Mouse (Mus musculus): Measurements from ENCODE around the gene Rpn2. TPM values are rescaled to one million over a fixed set of nuclear protein-coding genes. Genes with fewer than 3 reads are reported as not detected.

Rpn2 gene
- polyA plus RNA-seq, 1 experiment from 2014 or later = 257 TPM

DNA sequence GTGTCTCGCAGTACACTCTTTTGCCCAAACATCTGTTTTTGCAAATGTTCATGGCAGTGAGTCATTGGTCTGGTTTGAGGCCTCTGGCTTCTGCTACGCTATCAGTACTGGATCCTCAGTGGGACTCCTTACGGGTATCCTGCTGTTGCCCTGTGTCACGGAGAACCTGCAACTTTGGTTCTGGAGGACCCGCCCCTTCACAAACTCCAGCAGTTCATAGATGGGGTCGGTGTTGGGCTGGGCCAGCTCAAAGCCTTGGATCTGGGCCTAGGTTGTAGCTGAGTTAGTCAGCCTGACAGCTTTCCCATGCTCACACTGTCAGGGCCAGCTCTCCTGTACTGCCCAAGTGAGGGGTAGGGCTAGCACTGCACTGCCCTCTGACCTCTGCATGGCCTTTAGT lies 21.2 kb downstream of the Rpn2 start:
- Histone ChIP-seq H3K27ac (replicated peaks; ENCODE audit: low read depth, low read length) (no peak overlapping the region), H3K27me3 (ENCODE audit: control insufficient read depth, insufficient read depth, low read length) (no peaks in the 10 kb centered on the region), H3K4me3 (ENCODE audit: low read depth, low read length) (no peak overlapping the region), H3K9me3 (replicated peaks; ENCODE audit: control insufficient read depth, low read length) (no peaks in the 10 kb centered on the region), H3K4me2 (ENCODE audit: low read depth, low read length) (no peak overlapping the region), H3K9ac (replicated peaks; ENCODE audit: low read length) (no peak overlapping the region), H3K4me1 (ENCODE audit: control insufficient read depth, insufficient read depth, low read length) (no peaks in the 10 kb centered on the region), H3K36me3 (replicated peaks; ENCODE audit: control insufficient read depth, insufficient read depth, low read depth, low read length) (peaks cover 14% of the 10 kb centered on the region)
- DNase-seq (ENCODE audit: low spot score) (no peak), ATAC-seq (replicated peaks; ENCODE audit: insufficient number of reproducible peaks, low FRiP score, low TSS enrichment, low read depth) (no peak)
- 96% methylated on average over 6 of the region's 6 CpGs for WGBS

DNA sequence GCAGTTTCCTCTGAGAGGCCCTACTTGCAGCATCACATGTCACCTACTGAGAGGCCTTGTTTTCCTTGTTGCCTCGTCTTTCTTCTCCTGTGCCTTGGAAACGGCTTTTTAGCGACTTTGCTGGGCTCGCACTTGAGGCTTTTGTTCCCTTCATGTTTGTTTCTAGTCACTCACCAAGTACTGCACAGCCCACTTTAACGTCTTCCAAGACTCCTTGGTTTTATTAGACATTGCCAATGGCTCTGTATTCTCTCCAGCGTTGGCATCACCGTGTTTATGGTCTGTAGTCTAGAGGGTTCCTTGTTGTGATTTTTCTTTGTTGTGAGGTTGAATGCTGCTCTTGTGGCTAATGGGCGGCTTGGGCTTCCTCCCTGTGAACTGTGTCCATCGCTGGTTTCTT lies 24.3 kb downstream of the Rpn2 start:
- no peaks in the 10 kb centered on the region for H3K27me3 ChIP-seq (ENCODE audit: control insufficient read depth, insufficient read depth, low read length)
- no peak for DNase-seq (ENCODE audit: low spot score)
- H3K27ac ChIP-seq (replicated peaks; ENCODE audit: low read depth, low read length) = no peak overlapping the region
- H3K9ac ChIP-seq (replicated peaks; ENCODE audit: low read length) = no peak overlapping the region
- H3K9me3 ChIP-seq (replicated peaks; ENCODE audit: control insufficient read depth, low read length) = no peaks in the 10 kb centered on the region
- H3K4me3 ChIP-seq (ENCODE audit: low read depth, low read length) = no peak overlapping the region
- ATAC-seq (replicated peaks; ENCODE audit: insufficient number of reproducible peaks, low FRiP score, low TSS enrichment, low read depth) = no peak
- peaks cover 9% of the 10 kb centered on the region for H3K36me3 ChIP-seq (replicated peaks; ENCODE audit: control insufficient read depth, insufficient read depth, low read depth, low read length)
- WGBS = 81% methylated on average over 9 of the region's 9 CpGs
- H3K4me1 ChIP-seq (ENCODE audit: control insufficient read depth, insufficient read depth, low read length) = no peaks in the 10 kb centered on the region
- no peak overlapping the region for H3K4me2 ChIP-seq (ENCODE audit: low read depth, low read length)

DNA sequence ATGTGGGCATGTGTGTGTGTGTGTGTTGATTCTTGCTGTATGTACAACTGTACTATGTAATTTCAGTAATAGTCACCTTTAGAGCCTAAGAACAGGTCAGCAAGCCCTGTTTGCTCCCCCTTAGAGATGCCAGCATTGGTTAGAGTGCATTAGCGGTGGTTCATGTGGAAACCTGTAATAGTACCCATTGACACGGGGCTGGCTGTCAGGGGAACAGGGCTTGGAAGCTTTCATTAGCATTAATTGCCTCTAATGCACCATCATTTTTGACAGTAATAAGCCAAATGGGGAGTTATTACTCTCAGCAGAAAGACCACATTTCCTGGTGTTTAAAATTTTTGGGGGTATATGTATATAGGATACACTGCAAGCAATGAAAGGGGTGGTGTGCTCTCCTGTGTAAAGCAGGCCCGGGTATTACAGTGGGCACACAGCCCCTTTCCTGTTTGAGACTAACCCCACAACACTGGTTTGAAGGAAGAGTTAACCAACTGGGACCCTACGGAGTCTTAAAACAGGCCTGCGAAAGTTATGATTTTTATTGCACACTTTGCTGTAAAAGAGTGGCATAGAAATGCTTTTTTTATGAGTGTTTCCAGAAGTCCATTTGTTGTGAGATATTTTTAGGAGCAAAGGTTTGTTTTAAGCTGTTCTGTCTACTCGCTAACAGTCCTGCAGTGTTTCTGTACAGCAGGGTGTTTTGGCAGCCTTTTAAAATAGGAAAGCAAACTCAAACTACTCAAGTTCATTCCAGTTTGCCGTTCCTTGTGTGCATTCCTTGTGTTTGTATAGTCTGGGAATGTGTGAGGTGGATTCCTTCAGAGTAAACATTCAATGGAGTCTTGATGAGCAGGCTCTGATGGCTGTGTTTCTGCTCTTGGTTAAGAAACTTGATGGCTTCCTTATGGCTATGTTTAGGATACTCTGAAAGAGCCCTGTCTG lies 27.5 kb downstream of the Rpn2 start:
- H3K36me3 ChIP-seq (replicated peaks; ENCODE audit: control insufficient read depth, insufficient read depth, low read depth, low read length) = peaks cover 8% of the 10 kb centered on the region
- no peak overlapping the region for H3K9ac ChIP-seq (replicated peaks; ENCODE audit: low read length)
- no peak overlapping the region for H3K27ac ChIP-seq (replicated peaks; ENCODE audit: low read depth, low read length)
- no peaks in the 10 kb centered on the region for H3K27me3 ChIP-seq (ENCODE audit: control insufficient read depth, insufficient read depth, low read length)
- no peak for ATAC-seq (replicated peaks; ENCODE audit: insufficient number of reproducible peaks, low FRiP score, low TSS enrichment, low read depth)
- H3K4me1 ChIP-seq (ENCODE audit: control insufficient read depth, insufficient read depth, low read length) = no peaks in the 10 kb centered on the region
- no peak overlapping the region for H3K4me2 ChIP-seq (ENCODE audit: low read depth, low read length)
- H3K4me3 ChIP-seq (ENCODE audit: low read depth, low read length) = no peak overlapping the region
- no peak for DNase-seq (ENCODE audit: low spot score)
- no peaks in the 10 kb centered on the region for H3K9me3 ChIP-seq (replicated peaks; ENCODE audit: control insufficient read depth, low read length)
- WGBS = 78% methylated on average over 7 of the region's 7 CpGs

DNA sequence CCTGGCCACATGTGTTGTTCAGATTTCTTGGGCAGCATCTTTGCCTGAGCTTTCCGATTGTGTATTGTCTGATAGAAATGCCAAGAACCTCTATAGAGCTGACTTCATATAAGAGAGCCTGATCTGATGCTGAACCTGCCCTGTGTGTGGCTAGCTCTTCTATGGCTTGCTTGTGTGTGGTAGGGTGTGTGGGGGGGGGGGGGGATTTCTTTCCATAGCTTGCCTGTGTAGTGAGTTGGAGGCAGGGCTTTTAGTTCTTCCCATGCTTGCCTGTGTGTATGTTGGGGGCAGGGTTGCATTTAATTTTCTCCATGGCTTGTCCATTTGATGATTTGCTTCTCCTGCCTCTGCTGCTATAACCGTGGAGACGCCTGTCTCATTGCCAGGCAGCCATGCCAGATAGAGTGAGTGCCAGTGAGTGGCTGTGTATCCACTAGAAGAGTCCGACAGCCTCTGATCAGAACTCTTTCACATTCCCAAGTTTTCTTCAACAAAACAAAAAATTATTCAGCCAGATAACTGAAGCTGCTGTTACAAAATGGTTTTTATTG lies 29.0 kb downstream of the Rpn2 start:
- no peak for ATAC-seq (replicated peaks; ENCODE audit: insufficient number of reproducible peaks, low FRiP score, low TSS enrichment, low read depth)
- Histone ChIP-seq H3K36me3 (replicated peaks; ENCODE audit: control insufficient read depth, insufficient read depth, low read depth, low read length) (peaks cover 8% of the 10 kb centered on the region), H3K4me2 (ENCODE audit: low read depth, low read length) (no peak overlapping the region), H3K4me1 (ENCODE audit: control insufficient read depth, insufficient read depth, low read length) (no peaks in the 10 kb centered on the region), H3K4me3 (ENCODE audit: low read depth, low read length) (no peak overlapping the region), H3K9me3 (replicated peaks; ENCODE audit: control insufficient read depth, low read length) (no peaks in the 10 kb centered on the region), H3K27me3 (ENCODE audit: control insufficient read depth, insufficient read depth, low read length) (no peaks in the 10 kb centered on the region), H3K9ac (replicated peaks; ENCODE audit: low read length) (no peak overlapping the region), H3K27ac (replicated peaks; ENCODE audit: low read depth, low read length) (no peak overlapping the region)
- DNase-seq (ENCODE audit: low spot score) = no peak
- 82% methylated on average over 4 of the region's 4 CpGs for WGBS

DNA sequence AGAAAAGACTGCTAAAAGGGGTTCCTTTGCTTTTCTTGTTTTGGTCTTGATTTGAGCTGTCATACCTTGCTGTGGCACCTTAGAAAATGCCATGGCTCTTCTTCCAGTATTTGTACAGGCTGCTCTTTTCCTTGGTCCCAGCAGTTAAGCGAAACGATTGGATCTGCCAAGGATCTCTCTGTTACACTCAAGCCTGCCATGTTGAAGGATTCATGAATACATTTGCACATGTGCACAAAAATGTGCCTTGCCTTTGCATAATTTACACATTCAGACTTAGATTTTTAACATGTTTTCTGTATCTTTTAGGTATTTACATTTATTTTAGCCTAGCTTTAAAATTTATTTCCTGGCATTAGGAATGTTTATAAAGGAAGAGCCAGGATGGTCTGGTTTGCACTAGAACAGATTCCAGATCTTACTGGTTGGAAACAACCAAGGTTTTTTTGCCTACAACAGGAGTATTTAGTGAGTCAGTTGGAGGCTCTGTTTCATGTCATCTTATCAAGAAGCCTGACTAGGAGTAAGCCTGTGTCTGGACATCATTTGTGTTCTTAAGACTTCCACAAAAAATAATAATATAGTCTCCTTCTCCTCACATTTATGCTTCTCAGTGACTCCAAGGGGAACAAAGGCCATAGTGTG lies 29.6 kb downstream of the Rpn2 start:
- H3K4me3 ChIP-seq (ENCODE audit: low read depth, low read length) = no peak overlapping the region
- H3K4me2 ChIP-seq (ENCODE audit: low read depth, low read length) = no peak overlapping the region
- H3K36me3 ChIP-seq (replicated peaks; ENCODE audit: control insufficient read depth, insufficient read depth, low read depth, low read length) = peaks cover 8% of the 10 kb centered on the region
- H3K27ac ChIP-seq (replicated peaks; ENCODE audit: low read depth, low read length) = no peak overlapping the region
- H3K9me3 ChIP-seq (replicated peaks; ENCODE audit: control insufficient read depth, low read length) = no peaks in the 10 kb centered on the region
- H3K4me1 ChIP-seq (ENCODE audit: control insufficient read depth, insufficient read depth, low read length) = no peaks in the 10 kb centered on the region
- DNase-seq (ENCODE audit: low spot score) = no peak
- WGBS = 97% methylated on average over 2 of the region's 2 CpGs
- no peak overlapping the region for H3K9ac ChIP-seq (replicated peaks; ENCODE audit: low read length)
- no peak for ATAC-seq (replicated peaks; ENCODE audit: insufficient number of reproducible peaks, low FRiP score, low TSS enrichment, low read depth)
- no peaks in the 10 kb centered on the region for H3K27me3 ChIP-seq (ENCODE audit: control insufficient read depth, insufficient read depth, low read length)

DNA sequence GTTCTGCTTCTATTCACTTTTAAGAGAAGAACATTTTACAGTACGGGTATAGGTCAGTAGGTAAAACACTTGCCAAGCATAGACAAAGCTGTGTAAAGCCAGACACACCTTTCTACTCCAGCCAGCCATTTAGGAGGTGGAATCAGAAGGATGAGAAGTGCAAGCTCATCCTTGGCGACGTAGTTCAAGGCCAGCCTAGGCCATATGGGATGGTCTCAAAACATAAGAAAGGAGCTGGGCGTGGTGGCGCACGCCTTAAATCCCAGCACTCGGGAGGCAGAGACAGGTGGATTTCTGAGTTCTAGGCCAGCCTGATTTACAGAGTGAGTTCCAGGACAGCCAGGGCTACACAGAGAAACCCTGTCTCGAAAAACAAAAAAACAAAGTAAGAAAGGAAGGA lies 30.8 kb downstream of the Rpn2 start:
- no peak overlapping the region for H3K4me2 ChIP-seq (ENCODE audit: low read depth, low read length)
- H3K4me3 ChIP-seq (ENCODE audit: low read depth, low read length) = no peak overlapping the region
- no peak overlapping the region for H3K27ac ChIP-seq (replicated peaks; ENCODE audit: low read depth, low read length)
- ATAC-seq (replicated peaks; ENCODE audit: insufficient number of reproducible peaks, low FRiP score, low TSS enrichment, low read depth) = no peak
- H3K27me3 ChIP-seq (ENCODE audit: control insufficient read depth, insufficient read depth, low read length) = no peaks in the 10 kb centered on the region
- no peak for DNase-seq (ENCODE audit: low spot score)
- H3K9ac ChIP-seq (replicated peaks; ENCODE audit: low read length) = no peak overlapping the region
- H3K4me1 ChIP-seq (ENCODE audit: control insufficient read depth, insufficient read depth, low read length) = no peaks in the 10 kb centered on the region
- H3K9me3 ChIP-seq (replicated peaks; ENCODE audit: control insufficient read depth, low read length) = no peaks in the 10 kb centered on the region
- H3K36me3 ChIP-seq (replicated peaks; ENCODE audit: control insufficient read depth, insufficient read depth, low read depth, low read length) = peaks cover 8% of the 10 kb centered on the region
- WGBS = 96% methylated on average over 8 of the region's 8 CpGs

DNA sequence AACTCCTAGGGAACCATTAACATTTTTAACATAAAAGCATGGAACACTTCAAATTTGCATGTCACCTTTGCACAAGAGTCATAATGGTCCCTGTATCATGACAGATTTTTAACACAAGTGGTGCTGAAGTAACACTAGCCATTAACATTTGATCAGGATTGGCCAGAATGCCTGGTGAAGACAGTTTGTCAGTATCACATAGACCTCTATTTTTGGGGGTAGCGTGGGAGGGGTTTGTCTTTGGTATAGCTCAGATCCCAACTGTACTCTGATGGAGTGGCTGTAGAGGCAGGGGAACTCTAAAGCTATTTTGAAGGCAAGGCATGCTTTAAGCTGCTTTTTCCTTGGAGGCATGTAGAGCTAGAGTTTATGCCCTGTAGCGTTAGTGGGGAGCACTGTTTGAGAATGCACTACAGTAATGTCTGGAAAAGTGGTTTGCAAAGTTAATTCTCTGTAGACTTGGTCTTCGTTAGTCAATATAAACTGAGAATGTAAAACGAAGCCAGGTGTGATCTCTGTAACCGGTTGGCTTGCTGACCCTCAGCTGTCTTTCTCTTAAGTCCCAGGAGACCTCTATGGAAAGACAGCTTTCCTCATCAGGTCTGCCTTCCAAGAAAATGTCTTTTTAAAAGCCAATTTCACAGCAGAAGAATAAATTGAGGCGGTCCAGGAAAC lies 32.3 kb downstream of the Rpn2 start:
- Histone ChIP-seq H3K9ac (replicated peaks; ENCODE audit: low read length) (no peak overlapping the region), H3K4me1 (ENCODE audit: control insufficient read depth, insufficient read depth, low read length) (no peaks in the 10 kb centered on the region), H3K27me3 (ENCODE audit: control insufficient read depth, insufficient read depth, low read length) (no peaks in the 10 kb centered on the region), H3K4me3 (ENCODE audit: low read depth, low read length) (no peak overlapping the region), H3K9me3 (replicated peaks; ENCODE audit: control insufficient read depth, low read length) (no peaks in the 10 kb centered on the region), H3K4me2 (ENCODE audit: low read depth, low read length) (no peak overlapping the region), H3K27ac (replicated peaks; ENCODE audit: low read depth, low read length) (no peak overlapping the region), H3K36me3 (replicated peaks; ENCODE audit: control insufficient read depth, insufficient read depth, low read depth, low read length) (peaks cover 8% of the 10 kb centered on the region)
- no peak for ATAC-seq (replicated peaks; ENCODE audit: insufficient number of reproducible peaks, low FRiP score, low TSS enrichment, low read depth)
- DNase-seq (ENCODE audit: low spot score) = no peak
- 71% methylated on average over 6 of the region's 6 CpGs for WGBS

Data from embryonic facial prominence, embryonic 11.5 days (tissue).